Mouse (Mus musculus) heart, embryonic 16.5 days (tissue): Measurements from ENCODE around the gene Ccdc51. TPM values are rescaled to one million over a fixed set of nuclear protein-coding genes. Genes with fewer than 3 reads are reported as not detected.

Experiments
- ATAC-seq: fragments of 200-750 bp; cut with Nextera tagmentation; replicated peaks from 2 replicates; pipeline ENCODE4 v1.8.0; 2017; ENCODE audit warnings: moderate number of reproducible peaks; ENCODE audit not compliant: insufficient read depth, low FRiP score; ENCODE audit errors: extremely low read depth
- H3K27ac ChIP-seq: fragments of 300-500 bp; sonication (generic); 2 replicates; pipeline ENCODE4 v1.5.1; 2014; ENCODE audit warnings: mild to moderate bottlenecking, low read length, control low read depth, moderate library complexity
- H3K27me3 ChIP-seq: fragments of 300-500 bp; sonication (generic); 2 replicates; pipeline ENCODE4 v1.6.1; 2014; ENCODE audit warnings: low read length, mixed read lengths; ENCODE audit not compliant: control insufficient read depth, insufficient read depth
- H3K36me3 ChIP-seq: fragments of 300-500 bp; sonication (generic); 2 replicates; pipeline ENCODE4 v1.6.1; 2014; ENCODE audit not compliant: control insufficient read depth, insufficient read depth
- H3K4me1 ChIP-seq: fragments of 300-500 bp; sonication (generic); 2 replicates; pipeline ENCODE4 v1.6.1; 2014; ENCODE audit warnings: low read length, mixed read lengths; ENCODE audit not compliant: control insufficient read depth, insufficient read depth
- H3K4me2 ChIP-seq: fragments of 300-500 bp; sonication (generic); 2 replicates; pipeline ENCODE4 v1.6.1; 2014; ENCODE audit warnings: low read depth, mild to moderate bottlenecking, control low read depth, low read length
- H3K4me3 ChIP-seq: fragments of 300-500 bp; sonication (generic); 2 replicates; pipeline ENCODE4 v1.5.1; 2014; ENCODE audit warnings: mild to moderate bottlenecking, control low read depth, low read length
- H3K9ac ChIP-seq: fragments of 300-500 bp; sonication (generic); 2 replicates; pipeline ENCODE4 v1.6.1; 2014; ENCODE audit warnings: low read length, control low read depth
- H3K9me3 ChIP-seq: fragments of 300-500 bp; sonication (generic); replicated peaks from 2 replicates; pipeline ENCODE4 v1.6.1; 2016; ENCODE audit warnings: low read length; ENCODE audit not compliant: control insufficient read depth
- WGBS: fragments of 180-500 bp; shearing (Covaris S2); extraction: QIAGEN DNeasy Blood & Tissue Kit; methylation state at CpG from one replicate; pipeline ENCODE4 v1.1.7; 2014; 5-methylcytosine and 5-hydroxymethylcytosine counted together
- polyA plus RNA-seq: library from polyadenylated mRNA; unstranded; fragments of >200 nt; fragmentation: Nextera tagmentation; extraction: Ambion mirVana; gene quantifications from 2 replicates; pipeline ENCODE4 v1.2.1, GENCODE M21; 2015

Gene Ccdc51
- polyA plus RNA-seq, 1 experiment from 2014 or later: 15.9 TPM

- Histone ChIP-seq H3K27me3 (no peaks in the 10 kb centered on the region), H3K9me3 (no peaks in the 10 kb centered on the region), H3K4me3 (peak overlapping the region; percentile 37), H3K4me1 (peaks cover 20% of the 10 kb centered on the region), H3K36me3 (peaks cover 23% of the 10 kb centered on the region), H3K27ac (peak overlapping the region; percentile 76), H3K4me2 (peak overlapping the region; percentile 47), H3K9ac (peak overlapping the region; percentile 60)
- peak; percentile 66 for ATAC-seq
- WGBS: 9% methylated on average over 7 of the region's 7 CpGs
These were observed 27.6 kb upstream of the Ccdc51 start for GRCm38 (mm10) chr9:109054712-109055111.

GRCm38 (mm10) chr9:109055271-109056030 is 26.8 kb upstream of the Ccdc51 start:
- H3K4me2 ChIP-seq: peak overlapping the region; percentile 47
- H3K27ac ChIP-seq: peak overlapping the region; percentile 15
- no peak for ATAC-seq
- H3K4me1 ChIP-seq: peaks cover 23% of the 10 kb centered on the region
- 89% methylated on average over 12 of the region's 12 CpGs for WGBS
- no peaks in the 10 kb centered on the region for H3K9me3 ChIP-seq
- H3K9ac ChIP-seq: peak overlapping the region; percentile 60
- peaks cover 23% of the 10 kb centered on the region for H3K36me3 ChIP-seq
- no peaks in the 10 kb centered on the region for H3K27me3 ChIP-seq
- H3K4me3 ChIP-seq: peak overlapping the region; percentile 37

DNA sequence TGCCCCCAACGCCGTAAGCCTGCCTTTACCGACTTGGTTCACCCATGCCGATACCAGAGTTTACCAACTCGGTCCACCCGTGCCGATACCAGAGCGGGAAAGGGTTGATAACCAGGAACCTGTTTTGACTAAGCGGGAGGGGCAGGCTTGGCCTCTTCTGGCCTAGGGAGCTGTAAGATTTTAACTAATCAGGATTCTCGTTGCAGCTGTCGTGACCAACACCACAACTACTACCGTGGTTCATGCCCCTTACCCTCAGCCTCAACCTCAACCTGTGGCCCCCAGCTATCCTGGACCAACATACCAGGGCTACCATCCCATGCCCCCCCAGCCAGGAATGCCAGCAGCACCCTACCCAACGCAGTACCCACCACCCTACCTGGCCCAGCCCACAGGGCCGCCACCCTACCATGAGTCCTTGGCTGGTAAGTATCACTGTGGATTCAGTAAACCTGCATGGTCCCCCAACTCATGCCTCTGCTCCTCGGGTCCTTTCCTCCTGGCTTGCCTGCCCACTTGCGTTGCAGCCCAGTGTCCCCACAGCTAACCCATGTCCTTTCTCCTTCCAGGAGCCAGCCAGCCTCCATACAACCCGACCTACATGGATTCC is 26.1 kb upstream of the Ccdc51 start:
- 89% methylated on average over 17 of the region's 17 CpGs for WGBS
- H3K36me3 ChIP-seq: peaks cover 23% of the 10 kb centered on the region
- no peak for ATAC-seq

DNA sequence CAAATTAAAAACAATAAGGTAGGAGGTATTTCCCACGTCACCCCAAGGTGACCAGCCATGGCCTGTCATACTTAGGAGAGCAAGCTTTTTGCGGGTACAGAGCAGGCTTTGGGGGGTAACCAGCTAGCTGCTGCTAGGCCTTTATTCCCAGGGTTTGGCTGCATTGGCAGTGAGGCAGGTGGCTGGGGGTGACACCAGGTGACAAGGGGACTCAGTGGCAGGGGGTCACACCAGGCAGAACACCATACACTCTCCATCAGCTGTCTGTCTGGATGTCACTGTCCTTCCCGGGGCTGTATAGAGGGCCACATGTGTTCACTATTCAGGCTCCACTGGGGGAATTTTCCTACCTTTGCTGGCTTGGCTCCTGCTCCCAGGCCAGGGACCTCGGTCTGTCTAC is 25.4 kb upstream of the Ccdc51 start:
- Histone ChIP-seq H3K27me3 (no peaks in the 10 kb centered on the region), H3K27ac (no peak overlapping the region), H3K9ac (no peak overlapping the region), H3K4me1 (peaks cover 23% of the 10 kb centered on the region), H3K4me3 (no peak overlapping the region), H3K4me2 (no peak overlapping the region), H3K9me3 (no peaks in the 10 kb centered on the region), H3K36me3 (peaks cover 23% of the 10 kb centered on the region)
- ATAC-seq: no peak
- WGBS: 86% methylated on average over 4 of the region's 4 CpGs

More for the DNA sequence above, 26.1 kb upstream of the Ccdc51 start:
- H3K9me3 ChIP-seq: no peaks in the 10 kb centered on the region
- H3K27ac ChIP-seq: no peak overlapping the region
- no peak overlapping the region for H3K4me2 ChIP-seq
- H3K27me3 ChIP-seq: no peaks in the 10 kb centered on the region
- no peak overlapping the region for H3K4me3 ChIP-seq
- H3K4me1 ChIP-seq: peaks cover 23% of the 10 kb centered on the region
- no peak overlapping the region for H3K9ac ChIP-seq

- Histone ChIP-seq H3K4me1 (peaks cover 23% of the 10 kb centered on the region), H3K27me3 (no peaks in the 10 kb centered on the region), H3K9ac (no peak overlapping the region), H3K36me3 (peaks cover 22% of the 10 kb centered on the region), H3K9me3 (no peaks in the 10 kb centered on the region), H3K4me3 (no peak overlapping the region), H3K4me2 (no peak overlapping the region), H3K27ac (no peak overlapping the region)
- 82% methylated on average over 5 of the region's 5 CpGs for WGBS
- no peak for ATAC-seq
These were observed 24.8 kb upstream of the Ccdc51 start for GRCm38 (mm10) chr9:109057543-109057942.

DNA sequence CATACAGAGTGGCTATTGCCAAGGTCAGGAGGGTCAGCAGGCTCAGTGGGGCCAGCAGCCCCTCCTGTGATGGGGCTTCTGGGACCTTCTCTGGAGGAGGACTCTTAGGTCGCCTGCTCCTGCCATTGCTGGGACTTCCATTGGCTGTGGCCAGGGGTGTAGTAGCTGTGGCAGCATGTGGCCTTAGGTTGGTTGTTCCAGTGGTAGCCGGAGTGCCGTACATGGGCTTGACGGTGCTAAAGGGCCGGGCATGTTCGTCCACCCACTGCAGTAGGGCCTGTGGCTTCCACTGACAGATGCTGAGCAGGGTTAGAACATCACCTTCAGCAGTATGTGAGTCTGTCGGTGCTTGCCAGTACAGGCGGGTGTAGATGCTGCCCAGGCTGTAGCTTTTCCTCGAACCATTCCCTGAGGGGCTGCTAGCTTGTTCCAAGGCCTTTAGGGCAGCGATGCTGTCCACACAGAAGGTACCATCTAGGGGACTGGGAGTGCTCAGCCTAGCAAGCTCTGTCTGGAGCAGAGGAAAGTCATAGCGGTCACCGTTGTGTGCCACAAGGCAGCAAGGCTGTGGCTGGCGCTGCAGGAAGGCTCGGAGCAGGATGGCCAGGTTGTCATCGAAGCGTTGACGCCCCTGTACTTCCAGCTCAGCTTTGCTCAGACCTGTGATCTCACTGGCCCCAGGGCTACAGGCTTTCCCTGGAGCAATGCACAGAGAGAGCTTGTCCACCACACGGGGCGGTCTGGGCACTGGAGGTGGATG is 24.1 kb upstream of the Ccdc51 start:
- H3K4me1 ChIP-seq: peaks cover 23% of the 10 kb centered on the region
- WGBS: 90% methylated on average over 19 of the region's 19 CpGs
- H3K9me3 ChIP-seq: no peaks in the 10 kb centered on the region
- H3K27me3 ChIP-seq: no peaks in the 10 kb centered on the region
- ATAC-seq: no peak
- H3K4me3 ChIP-seq: peak overlapping the region; percentile 57
- peak overlapping the region; percentile 90 for H3K27ac ChIP-seq
- H3K9ac ChIP-seq: peak overlapping the region; percentile 76; the same call in 1 of the 2 replicates
- peak overlapping the region; percentile 79; the same call in 1 of the 2 replicates for H3K4me2 ChIP-seq
- peaks cover 21% of the 10 kb centered on the region for H3K36me3 ChIP-seq

GRCm38 (mm10) chr9:109059136-109059903 is 23.0 kb upstream of the Ccdc51 start, which contains the start of gene Trex1:
Gene Trex1 (minus strand): TSS chr9:109059734.
- peak; percentile 85 for ATAC-seq
- WGBS: 9% methylated on average over 15 of the region's 15 CpGs
- H3K9ac ChIP-seq: peak within 1 kb of the TSS; percentile 76
- H3K4me1 ChIP-seq: peaks cover 19% of the 10 kb centered on the region
- peaks cover 26% of the 10 kb centered on the region for H3K36me3 ChIP-seq
- peak within 1 kb of the TSS; percentile 57 for H3K4me3 ChIP-seq
- peak within 1 kb of the TSS; percentile 90 for H3K27ac ChIP-seq
- H3K9me3 ChIP-seq: no peaks in the 10 kb centered on the region
- no peaks in the 10 kb centered on the region for H3K27me3 ChIP-seq
- peak within 1 kb of the TSS; percentile 79 for H3K4me2 ChIP-seq

DNA sequence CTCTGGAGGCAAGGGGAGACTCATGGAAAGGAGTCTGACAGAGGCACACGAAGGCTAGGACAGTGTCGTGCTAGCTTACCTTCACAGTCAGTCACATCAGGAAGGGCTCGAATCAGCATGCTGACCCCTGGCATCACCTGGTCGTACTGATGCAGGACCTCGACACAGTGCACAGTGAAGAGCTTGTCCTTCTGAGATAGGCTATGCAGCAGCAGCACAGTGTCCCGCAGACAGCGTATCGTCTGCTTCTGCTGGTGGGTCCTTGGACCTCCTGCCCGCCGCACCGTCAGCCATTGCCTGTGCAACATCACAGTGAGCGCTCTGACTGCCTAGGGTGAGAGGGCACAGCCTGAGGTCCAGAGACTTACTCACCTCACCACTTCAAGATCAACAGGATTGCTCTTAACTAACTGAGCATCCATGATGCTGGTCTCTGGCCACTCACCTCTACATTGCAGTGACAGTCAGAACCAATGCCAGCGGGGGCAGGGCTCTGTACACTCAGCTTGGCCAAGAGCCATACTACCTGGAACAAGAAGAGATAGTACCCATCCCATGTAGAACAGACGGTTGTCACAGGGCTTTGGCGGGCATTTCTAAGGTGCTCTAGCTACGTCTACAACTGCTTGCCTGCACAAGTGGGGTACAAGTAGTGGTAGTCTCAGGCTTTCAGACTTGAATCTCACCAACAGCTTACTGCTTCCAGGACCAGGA is 22.0 kb upstream of the Ccdc51 start:
- Histone ChIP-seq H3K4me3 (no peak overlapping the region), H3K9ac (peak overlapping the region; percentile 61; the same call in 1 of the 2 replicates), H3K4me2 (no peak overlapping the region), H3K36me3 (peaks cover 36% of the 10 kb centered on the region), H3K4me1 (peaks cover 13% of the 10 kb centered on the region), H3K27ac (no peak overlapping the region; the same call in 1 of the 2 replicates), H3K9me3 (no peaks in the 10 kb centered on the region), H3K27me3 (no peaks in the 10 kb centered on the region)
- ATAC-seq: no peak
- WGBS: 87% methylated on average over 16 of the region's 16 CpGs
